Mouse (Mus musculus) cerebellum, postnatal 14 days (tissue): ENCODE measurements around the gene Ints7.

ENCODE experiments used
- DNase-seq, 2 experiments: peaks; one replicate each; pipeline ENCODE4 v3.0.0; 2021; ENCODE audit warnings: mixed read lengths in 2 of 2

Gene Ints7

DNA sequence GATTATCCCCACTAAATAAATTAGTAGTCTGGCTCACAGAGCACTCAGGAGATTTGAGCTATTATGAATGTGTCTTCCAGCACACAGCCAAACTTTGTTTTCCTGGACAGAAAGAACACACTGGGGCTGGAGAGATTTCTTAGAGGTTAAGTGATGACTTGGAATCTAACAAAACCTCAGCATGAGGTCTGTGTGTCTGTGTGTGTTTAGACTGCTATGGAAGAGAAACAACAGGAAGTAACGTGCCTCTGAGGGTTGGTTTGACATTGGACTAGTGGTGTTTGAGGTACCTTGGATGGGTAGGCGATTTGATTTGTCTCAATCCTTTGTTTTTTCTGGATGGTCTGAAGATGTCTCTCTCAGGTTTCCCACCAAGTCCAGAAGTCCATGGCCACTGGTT lies 58.7 kb downstream of the Ints7 start:
- DNase-seq: no peak

GRCm38 (mm10) chr1:191638404-191638803 lies 63.0 kb downstream of the Ints7 start:
- DNase-seq: no peak

- DNase-seq: no peak
Observed at GRCm38 (mm10) chr1:191639200-191639807, 63.9 kb downstream of the Ints7 start.

DNA sequence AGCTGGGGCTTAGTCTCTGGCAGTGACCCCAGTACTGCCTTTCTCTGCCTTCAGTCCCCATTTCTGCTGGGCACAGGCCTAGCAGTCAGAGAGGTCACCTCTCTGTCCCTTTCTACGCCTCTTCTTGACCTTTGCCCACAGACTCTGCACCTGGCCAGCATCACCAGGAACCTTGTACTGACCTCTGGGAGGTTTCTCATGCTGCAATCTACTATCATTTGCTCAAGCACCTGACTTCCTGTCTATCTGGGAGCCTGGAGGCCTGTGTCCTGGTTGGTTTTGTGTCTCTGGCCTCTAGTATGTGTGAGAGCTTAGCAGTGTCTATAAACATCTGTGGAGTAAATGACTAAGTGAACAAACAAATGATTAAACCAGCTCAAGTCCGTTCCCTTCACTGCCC lies 64.7 kb downstream of the Ints7 start:
- DNase-seq: no peak

DNA sequence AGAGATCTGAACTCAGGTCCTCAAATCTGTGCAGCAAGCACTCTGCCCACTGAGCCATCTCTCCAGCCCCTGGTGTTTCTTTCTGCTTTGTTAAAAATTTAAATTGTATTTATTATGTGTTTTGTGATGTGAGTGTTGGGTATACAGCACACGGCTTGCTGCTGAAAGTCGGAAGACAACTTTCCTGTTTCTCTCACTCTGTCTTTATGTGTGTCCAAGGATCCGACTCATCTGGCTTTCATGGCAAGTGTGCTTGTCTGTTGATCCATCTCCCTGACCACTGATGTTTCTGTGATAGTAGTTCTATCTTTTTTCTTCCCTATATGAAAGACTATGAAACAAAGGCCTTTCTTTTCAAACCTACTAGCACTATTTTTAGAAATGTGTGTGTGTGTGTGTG lies 65.4 kb downstream of the Ints7 start:
- DNase-seq: no peak

DNA sequence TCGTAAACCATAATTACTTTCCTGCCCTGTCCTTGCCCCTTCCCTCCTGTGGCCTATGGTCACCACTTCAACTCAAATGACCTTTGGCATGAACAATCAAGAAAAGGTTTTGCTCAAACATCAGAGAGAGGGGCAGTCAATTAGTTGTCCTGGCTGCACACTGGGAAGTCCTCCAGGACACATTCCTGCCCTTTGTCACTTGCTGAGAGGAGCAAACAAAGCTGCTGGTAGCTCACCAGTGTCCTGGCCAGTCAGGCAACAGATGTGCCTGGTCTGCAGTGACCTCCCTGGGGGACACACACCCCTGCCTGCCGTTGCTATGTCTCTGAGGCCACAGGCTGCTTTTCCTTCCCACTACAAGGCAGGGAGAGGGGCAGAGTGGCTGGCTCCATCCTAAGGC lies 66.0 kb downstream of the Ints7 start:
- DNase-seq: no peak

GRCm38 (mm10) chr1:191642903-191643302 lies 67.5 kb downstream of the Ints7 start:
- DNase-seq: no peak

DNA sequence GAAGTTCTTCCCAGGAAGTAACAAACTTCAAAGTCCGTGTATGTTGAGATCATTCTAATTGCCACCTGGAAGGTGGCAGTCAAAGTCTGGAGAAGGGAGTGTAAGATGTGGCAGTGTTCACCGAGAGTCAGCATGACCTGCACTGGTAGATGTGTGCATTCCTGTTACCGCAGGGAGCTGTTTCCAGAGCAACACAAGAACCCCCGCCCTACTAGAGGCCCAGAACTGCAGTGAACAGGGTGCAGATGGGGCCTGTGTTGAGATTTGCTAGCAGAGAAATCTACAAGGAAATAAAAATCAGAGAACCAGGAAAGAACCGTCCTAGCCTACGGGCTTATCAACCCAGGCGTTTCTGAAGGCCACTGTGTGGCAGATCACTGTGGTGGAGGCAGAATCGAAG lies 70.5 kb downstream of the Ints7 start:
- no peak for DNase-seq

- DNase-seq: no peak
Observed at GRCm38 (mm10) chr1:191647590-191647989, 72.2 kb downstream of the Ints7 start.

- DNase-seq: peak in 1 of 2 experiments; percentile 4
Observed at GRCm38 (mm10) chr1:191659441-191659840, 84.0 kb downstream of the Ints7 start.

- DNase-seq: no peak
Observed at GRCm38 (mm10) chr1:191661019-191661796, 85.8 kb downstream of the Ints7 start.

- DNase-seq: no peak
Observed at GRCm38 (mm10) chr1:191662178-191662898, 86.9 kb downstream of the Ints7 start.

GRCm38 (mm10) chr1:191662899-191663500 lies 87.6 kb downstream of the Ints7 start:
- no peak for DNase-seq

GRCm38 (mm10) chr1:191663603-191664002 lies 88.2 kb downstream of the Ints7 start:
- DNase-seq: no peak

GRCm38 (mm10) chr1:191666351-191666750 lies 90.9 kb downstream of the Ints7 start:
- no peak for DNase-seq

- DNase-seq: no peak
Observed at GRCm38 (mm10) chr1:191668030-191668429, 92.6 kb downstream of the Ints7 start.
